Mouse (Mus musculus): ENCODE measurements around the gene Auts2. TPM values are rescaled to one million over a fixed set of nuclear protein-coding genes. Genes with fewer than 3 reads are reported as not detected.

Auts2 gene
- total RNA-seq, 4 experiments from 2014 or later = 23.5 to 31.8 (median 27.0) TPM

GRCm38 (mm10) chr5:131537831-131538310, 1005.3 kb downstream of the Auts2 start:
- DNase-seq (ENCODE audit: low spot score) = no peak

- peak; percentile 50 for DNase-seq (ENCODE audit: low spot score)
Measured at GRCm38 (mm10) chr5:131537155-131537830, 1005.9 kb downstream of the Auts2 start.

DNA sequence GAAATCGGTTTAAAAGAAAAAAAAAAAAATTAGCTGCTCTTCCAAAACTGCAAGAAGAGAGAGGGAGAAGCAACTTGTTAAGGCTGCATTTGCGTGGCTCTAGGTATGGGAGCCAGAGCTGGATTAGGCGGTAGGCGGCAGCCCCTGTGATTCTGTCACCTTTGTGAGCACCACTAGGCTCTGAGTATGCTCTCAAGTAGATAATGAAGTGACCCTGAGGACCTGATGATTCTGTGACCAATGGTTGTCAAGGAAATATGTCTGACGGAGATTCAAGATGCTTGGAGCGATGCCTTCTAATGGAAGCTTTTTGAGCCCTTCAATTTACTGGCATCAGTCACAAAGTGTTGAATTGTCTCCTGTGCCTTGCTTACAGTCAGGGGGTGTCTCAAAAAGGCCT, 1007.4 kb downstream of the Auts2 start:
- no peak for DNase-seq (ENCODE audit: low spot score)

DNA sequence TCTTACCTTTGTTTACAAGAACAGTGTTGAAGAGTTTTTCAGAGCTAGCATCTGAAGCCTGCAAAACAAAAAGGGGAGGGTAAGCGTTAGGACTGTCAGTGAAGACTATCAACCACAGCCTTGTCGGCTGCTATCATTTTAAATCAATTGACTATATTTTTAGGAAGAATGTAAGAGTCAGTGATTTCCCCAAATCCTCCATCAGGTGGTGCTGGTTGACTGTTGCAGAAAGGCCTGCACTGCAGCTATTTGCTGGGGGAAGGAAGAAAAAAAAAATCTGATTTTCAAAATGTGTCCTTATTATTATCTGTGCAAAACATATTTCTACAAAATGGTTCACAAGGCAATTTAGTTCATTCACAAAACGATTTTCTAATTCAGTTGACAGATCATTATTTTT, 1009.3 kb downstream of the Auts2 start:
- DNase-seq (ENCODE audit: low spot score) = peak; percentile 52

DNA sequence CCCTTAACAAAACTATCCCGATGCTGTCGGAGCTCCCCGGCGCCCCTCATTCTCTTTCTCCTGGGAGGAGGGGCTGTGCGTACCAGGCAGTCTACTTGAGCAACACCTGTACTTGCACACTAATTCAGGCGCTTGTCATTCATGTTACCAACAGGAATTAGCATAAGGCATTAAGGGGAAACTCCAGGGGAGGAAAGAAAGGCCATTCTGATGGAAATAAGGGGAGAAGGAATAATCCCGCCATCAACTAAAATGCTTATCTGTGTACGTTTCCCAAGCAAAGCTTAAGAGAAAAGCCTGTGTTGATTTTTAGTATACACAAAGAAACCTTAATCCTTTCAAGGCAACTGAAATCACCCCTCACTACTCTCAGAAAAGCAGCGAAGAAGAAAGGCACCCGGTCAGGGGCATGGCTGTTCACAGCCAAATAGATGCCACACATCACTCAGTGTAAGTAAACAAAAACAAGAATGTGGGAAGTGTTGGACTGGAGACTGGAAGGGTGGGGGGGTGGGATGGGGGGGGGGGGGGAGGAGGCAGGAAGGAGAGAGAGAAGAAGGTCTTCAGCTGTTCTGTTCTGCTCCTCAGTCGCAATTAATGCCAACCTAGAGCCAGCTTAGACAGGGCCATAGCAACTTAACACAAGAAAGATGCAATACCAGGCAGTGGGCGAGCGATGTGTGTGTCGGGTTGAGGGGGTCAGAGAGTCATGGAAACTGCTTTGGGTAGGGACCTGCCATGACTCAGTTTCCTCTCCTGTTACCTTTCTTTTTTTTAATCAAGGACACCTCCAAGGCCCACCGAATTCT, 1011.2 kb downstream of the Auts2 start:
- DNase-seq (ENCODE audit: low spot score) = no peak

GRCm38 (mm10) chr5:131530828-131531227, 1012.3 kb downstream of the Auts2 start:
- no peak for DNase-seq (ENCODE audit: low spot score)

GRCm38 (mm10) chr5:131526666-131527065, 1016.5 kb downstream of the Auts2 start:
- DNase-seq (ENCODE audit: low spot score) = no peak

- DNase-seq (ENCODE audit: low spot score) = no peak
Measured at GRCm38 (mm10) chr5:131524900-131525465, 1018.2 kb downstream of the Auts2 start.

DNA sequence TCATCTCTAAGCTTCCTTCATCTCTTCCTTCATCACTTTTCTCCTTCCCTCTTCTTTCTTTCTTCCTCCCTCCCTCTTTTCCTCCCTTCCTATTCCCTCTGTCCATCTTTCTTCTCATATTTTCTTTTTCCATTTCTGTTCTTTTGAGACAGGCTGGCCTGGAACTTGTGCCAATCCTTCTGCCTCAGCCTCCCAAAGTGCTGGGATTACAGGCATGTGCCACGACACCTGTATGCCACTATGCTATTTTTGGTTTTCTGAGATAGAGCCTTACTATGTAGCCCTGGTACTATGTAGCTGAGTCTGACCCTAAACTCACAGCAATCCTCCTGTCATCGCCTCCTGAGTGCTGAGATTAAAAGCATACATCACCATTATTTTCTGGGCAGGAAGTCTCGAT, 1023.6 kb downstream of the Auts2 start:
- no peak for DNase-seq (ENCODE audit: low spot score)

DNA sequence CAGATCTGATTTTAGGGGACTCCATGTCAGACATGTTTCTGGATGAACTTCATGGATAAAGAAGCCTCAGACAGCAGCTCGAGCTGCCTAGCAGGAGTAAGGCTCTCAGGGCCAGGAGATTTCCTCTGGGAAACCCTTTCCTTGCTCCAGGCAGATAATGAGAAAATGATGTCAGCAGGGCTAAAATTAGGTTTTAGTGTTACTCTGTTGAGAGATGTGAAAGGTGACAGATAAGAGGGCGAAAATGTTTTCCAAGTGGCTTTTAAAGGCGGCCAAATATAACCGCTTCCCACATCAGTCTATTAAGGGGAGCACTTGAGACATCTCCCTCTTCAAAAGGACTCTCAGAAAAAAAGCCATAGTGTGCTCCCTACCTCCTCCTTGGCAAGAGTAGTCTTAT, 1025.5 kb downstream of the Auts2 start:
- peak; percentile 75 for DNase-seq (ENCODE audit: low spot score)

GRCm38 (mm10) chr5:131515707-131516407, 1027.3 kb downstream of the Auts2 start:
- DNase-seq (ENCODE audit: low spot score) = peak; percentile 82

DNA sequence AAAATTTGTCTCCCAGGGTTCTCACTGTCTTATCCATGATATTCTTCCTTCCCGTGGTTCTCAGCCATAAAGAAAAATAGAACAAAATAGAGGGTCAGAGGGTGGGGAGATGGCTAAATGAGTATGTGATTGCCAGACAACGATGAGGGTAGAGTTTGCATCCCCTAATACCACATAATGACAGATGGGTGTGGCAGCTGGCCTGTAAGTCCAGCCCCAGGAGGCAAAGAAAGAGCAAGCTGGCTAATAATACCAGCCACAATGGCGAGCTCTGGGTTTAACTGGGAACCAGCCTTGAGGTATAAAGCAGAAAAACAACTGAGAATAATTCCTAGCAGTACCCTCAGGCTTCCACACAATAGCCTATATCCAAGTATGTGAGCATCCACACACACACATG, 1029.4 kb downstream of the Auts2 start:
- no peak for DNase-seq (ENCODE audit: low spot score)

DNA sequence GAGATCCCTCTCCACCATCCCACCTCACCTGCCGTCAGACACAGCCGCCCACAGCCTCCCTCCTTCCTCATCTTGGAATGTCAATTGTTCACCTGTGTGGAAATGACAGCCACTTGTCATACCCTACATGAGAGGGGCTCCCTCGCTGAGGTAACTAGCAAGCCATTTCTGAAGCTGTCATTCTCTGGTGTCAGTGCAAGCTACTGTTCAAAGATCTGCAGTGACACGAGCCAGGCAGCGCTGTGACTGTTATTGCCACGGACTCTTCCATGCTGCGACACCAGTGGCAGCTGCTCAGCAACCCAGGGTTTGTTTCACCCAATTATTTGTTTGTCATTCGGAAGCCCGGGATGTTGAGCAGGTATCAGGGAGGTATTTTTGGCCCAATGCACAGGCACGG, 1030.5 kb downstream of the Auts2 start:
- DNase-seq (ENCODE audit: low spot score) = no peak

- DNase-seq (ENCODE audit: low spot score) = no peak
Measured at GRCm38 (mm10) chr5:131510659-131511058, 1032.5 kb downstream of the Auts2 start.

GRCm38 (mm10) chr5:131509315-131509714, 1033.8 kb downstream of the Auts2 start:
- DNase-seq (ENCODE audit: low spot score) = no peak

DNA sequence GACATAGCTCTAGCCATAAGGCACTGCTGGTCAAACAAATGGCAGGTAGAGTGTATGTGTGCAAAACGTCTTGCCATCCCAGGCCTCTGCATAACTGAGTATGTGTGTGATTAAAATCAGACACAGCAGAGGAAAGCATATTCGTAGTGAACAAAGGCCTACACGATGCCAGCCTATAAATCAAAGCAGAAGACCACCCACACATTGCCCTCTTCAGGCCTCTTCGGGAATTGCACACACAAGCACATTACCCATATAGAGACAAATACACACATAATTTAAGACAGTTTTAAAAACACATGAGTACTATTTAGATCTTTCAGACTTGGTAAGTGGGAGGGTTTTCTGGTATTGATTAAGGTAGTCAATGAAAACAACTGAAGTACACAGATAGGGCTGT, 1044.3 kb downstream of the Auts2 start:
- DNase-seq (ENCODE audit: low spot score) = no peak

GRCm38 (mm10) chr5:131496517-131497216, 1046.5 kb downstream of the Auts2 start:
- no peak for DNase-seq (ENCODE audit: low spot score)

DNA sequence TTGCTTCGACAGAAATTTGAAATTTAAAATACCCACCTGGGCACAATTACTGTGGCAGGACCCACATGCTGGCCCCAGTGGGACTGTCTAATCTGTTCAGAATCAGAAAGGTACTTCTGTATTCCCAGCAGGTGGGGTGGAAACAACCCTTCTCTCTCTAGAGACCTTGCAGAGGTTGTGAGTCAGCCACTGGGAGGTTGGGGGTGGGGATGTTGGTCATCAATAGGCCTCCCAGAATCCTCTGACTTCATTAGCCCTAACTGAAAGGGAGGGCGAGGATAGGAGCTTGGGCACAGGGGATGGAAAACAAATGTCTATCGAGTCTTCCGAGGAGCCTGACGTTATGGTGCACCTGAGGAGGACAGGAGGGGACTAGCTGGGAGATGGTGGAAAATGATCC, 1048.6 kb downstream of the Auts2 start:
- DNase-seq (ENCODE audit: low spot score) = no peak

DNA sequence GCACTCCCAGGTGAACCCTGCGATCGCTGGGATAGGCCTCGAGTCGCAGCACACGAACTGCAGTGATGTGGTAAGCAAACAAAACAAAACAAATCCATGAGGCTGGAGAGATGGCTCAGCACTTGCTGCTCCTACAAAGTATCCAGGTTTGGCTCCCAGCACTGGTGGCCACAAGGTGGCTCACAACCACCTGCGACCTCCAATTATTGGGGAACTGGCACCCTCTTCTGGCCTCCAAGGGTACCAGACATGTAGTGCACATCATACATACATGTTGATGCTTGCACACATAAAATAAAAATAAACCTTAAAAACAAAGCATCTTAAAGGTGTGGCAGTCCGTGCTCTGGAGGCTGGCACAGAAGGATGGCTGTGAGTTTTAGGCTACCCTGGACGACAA, 1050.6 kb downstream of the Auts2 start:
- DNase-seq (ENCODE audit: low spot score) = no peak

DNA sequence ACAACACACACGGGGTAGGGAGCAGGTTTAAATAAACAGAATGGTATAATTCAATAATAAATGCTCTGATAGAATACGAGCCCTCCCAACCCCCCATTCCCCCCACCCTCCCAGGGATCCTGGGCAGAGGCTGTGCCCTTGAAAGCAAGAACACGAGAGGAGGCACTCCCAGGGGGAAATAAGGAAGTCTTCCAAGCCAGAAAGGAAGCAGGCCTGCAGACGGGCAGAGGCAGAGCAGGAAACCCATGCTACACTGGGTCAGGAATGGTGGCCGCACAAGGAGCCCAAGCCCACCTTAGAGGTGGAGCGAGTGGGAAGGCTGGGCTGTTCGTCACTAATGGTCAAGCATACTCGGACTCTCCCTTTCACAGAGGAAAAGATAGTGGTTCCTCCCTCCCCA, 1051.3 kb downstream of the Auts2 start:
- DNase-seq (ENCODE audit: low spot score) = peak; percentile 9

DNA sequence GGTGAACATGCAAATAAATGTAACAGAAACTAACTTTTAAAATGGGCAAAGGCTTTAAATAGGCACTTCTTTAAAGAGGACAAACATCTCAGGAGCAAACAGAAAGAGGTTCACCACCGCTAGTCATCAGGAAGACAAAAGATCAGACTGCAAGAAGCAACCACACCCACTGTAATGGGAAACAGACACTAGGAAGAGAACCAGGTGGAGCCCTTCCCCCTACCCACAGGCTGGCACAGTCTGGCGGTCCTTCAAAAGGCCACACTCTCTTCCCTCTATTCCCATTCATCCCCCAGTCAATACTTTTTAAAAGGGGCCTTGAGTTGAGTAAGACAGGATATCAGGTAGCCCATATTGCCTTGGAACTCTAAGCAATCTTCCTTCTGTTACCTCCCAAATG, 1052.3 kb downstream of the Auts2 start:
- DNase-seq (ENCODE audit: low spot score) = no peak
